Mouse (Mus musculus) limb, embryonic 13.5 days (tissue): ENCODE data around the gene Tap2. TPM values are rescaled to one million over a fixed set of nuclear protein-coding genes. Genes with fewer than 3 reads are reported as not detected.

Source experiments
- ATAC-seq: fragments of 200-750 bp; cut with Nextera tagmentation; 2 replicates; pipeline ENCODE4 v1.8.0; 2017; ENCODE audit warnings: low read depth, moderate number of reproducible peaks, moderate TSS enrichment; ENCODE audit not compliant: low FRiP score
- H3K27ac ChIP-seq: fragments of 300-500 bp; sonication (generic); 2 replicates; pipeline ENCODE4 v1.5.1; 2015; ENCODE audit warnings: inconsistent platforms, mild to moderate bottlenecking, moderate library complexity
- H3K27me3 ChIP-seq: fragments of 300-500 bp; sonication (generic); 2 replicates; pipeline ENCODE4 v1.6.1; 2015; ENCODE audit warnings: mild to moderate bottlenecking, inconsistent platforms
- H3K36me3 ChIP-seq: fragments of 300-500 bp; sonication (generic); 2 replicates; pipeline ENCODE4 v1.6.1; 2015; ENCODE audit warnings: inconsistent platforms, mild to moderate bottlenecking, moderate library complexity
- H3K4me1 ChIP-seq: fragments of 300-500 bp; sonication (generic); 2 replicates; pipeline ENCODE4 v1.6.1; 2015; ENCODE audit warnings: inconsistent platforms
- H3K4me2 ChIP-seq: fragments of 300-500 bp; sonication (generic); replicated peaks from 2 replicates; pipeline ENCODE4 v1.6.1; 2015; ENCODE audit warnings: inconsistent platforms, mild to moderate bottlenecking, moderate library complexity
- H3K4me3 ChIP-seq: fragments of 300-500 bp; sonication (generic); 2 replicates; pipeline ENCODE4 v1.5.1; 2015; ENCODE audit warnings: moderate library complexity, mild to moderate bottlenecking, inconsistent platforms
- H3K9ac ChIP-seq: fragments of 300-500 bp; sonication (generic); 2 replicates; pipeline ENCODE4 v1.6.1; 2015; ENCODE audit warnings: mild to moderate bottlenecking, inconsistent platforms
- H3K9me3 ChIP-seq: fragments of 300-500 bp; sonication (generic); 2 replicates; pipeline ENCODE4 v1.6.1; 2016; ENCODE audit warnings: inconsistent platforms
- WGBS: fragments of 180-500 bp; shearing (Covaris S2); methylation state at CpG from one replicate; pipeline ENCODE4 v1.1.7; 2015; 5-methylcytosine and 5-hydroxymethylcytosine counted together
- polyA plus RNA-seq: library from polyadenylated mRNA; unstranded; fragments of >200 nt; fragmentation: Nextera tagmentation; extraction: Ambion mirVana; gene quantifications from 2 replicates; pipeline ENCODE4 v1.2.1, GENCODE M21; 2015

Gene Tap2
- polyA plus RNA-seq, 1 experiment from 2014 or later = 3.1 TPM

- no peaks in the 10 kb centered on the region for H3K36me3 ChIP-seq
- 65% methylated on average over 10 of the region's 10 CpGs for WGBS
- H3K4me1 ChIP-seq = no peaks in the 10 kb centered on the region
- no peaks in the 10 kb centered on the region for H3K27me3 ChIP-seq
- no peak overlapping the region for H3K4me3 ChIP-seq
- no peak overlapping the region for H3K9ac ChIP-seq
- ATAC-seq = no peak
- peaks cover 9% of the 10 kb centered on the region; the same call in 1 of the 2 replicates for H3K9me3 ChIP-seq
- H3K4me2 ChIP-seq = no peak overlapping the region
- H3K27ac ChIP-seq = no peak overlapping the region
Observed at GRCm38 (mm10) chr17:34239601-34240041, 36.3 kb downstream of the Tap2 start.

- Histone ChIP-seq H3K9me3 (peaks cover 9% of the 10 kb centered on the region; the same call in 1 of the 2 replicates), H3K27ac (no peak overlapping the region), H3K4me2 (no peak overlapping the region), H3K9ac (no peak overlapping the region), H3K27me3 (no peaks in the 10 kb centered on the region), H3K36me3 (no peaks in the 10 kb centered on the region), H3K4me1 (no peaks in the 10 kb centered on the region), H3K4me3 (no peak overlapping the region)
- ATAC-seq = no peak
- 67% methylated on average over 3 of the region's 3 CpGs for WGBS
Observed at GRCm38 (mm10) chr17:34240366-34240765, 37.0 kb downstream of the Tap2 start.

GRCm38 (mm10) chr17:34240916-34241315 lies 37.6 kb downstream of the Tap2 start:
- ATAC-seq = no peak
- H3K27ac ChIP-seq = no peak overlapping the region
- H3K27me3 ChIP-seq = no peaks in the 10 kb centered on the region
- no peak overlapping the region for H3K4me2 ChIP-seq
- H3K9ac ChIP-seq = no peak overlapping the region
- H3K4me3 ChIP-seq = no peak overlapping the region
- 75% methylated on average over 6 of the region's 6 CpGs for WGBS
- no peaks in the 10 kb centered on the region for H3K4me1 ChIP-seq
- H3K9me3 ChIP-seq = peaks cover 9% of the 10 kb centered on the region; the same call in 1 of the 2 replicates
- H3K36me3 ChIP-seq = no peaks in the 10 kb centered on the region

- no peak overlapping the region for H3K4me3 ChIP-seq
- H3K27ac ChIP-seq = no peak overlapping the region
- no peaks in the 10 kb centered on the region for H3K4me1 ChIP-seq
- no peaks in the 10 kb centered on the region for H3K36me3 ChIP-seq
- H3K4me2 ChIP-seq = no peak overlapping the region
- ATAC-seq = no peak
- H3K9ac ChIP-seq = no peak overlapping the region
- WGBS = 70% methylated on average over 4 of the region's 4 CpGs
- peaks cover 6% of the 10 kb centered on the region; the same call in 1 of the 2 replicates for H3K27me3 ChIP-seq
- peaks cover 9% of the 10 kb centered on the region; the same call in 1 of the 2 replicates for H3K9me3 ChIP-seq
Observed at GRCm38 (mm10) chr17:34244656-34245055, 41.3 kb downstream of the Tap2 start.

GRCm38 (mm10) chr17:34247047-34247446 lies 43.7 kb downstream of the Tap2 start:
- no peak for ATAC-seq

GRCm38 (mm10) chr17:34248764-34249163 lies 45.4 kb downstream of the Tap2 start:
- Histone ChIP-seq H3K9me3 (no peaks in the 10 kb centered on the region), H3K4me1 (no peaks in the 10 kb centered on the region), H3K4me2 (no peak overlapping the region), H3K36me3 (no peaks in the 10 kb centered on the region), H3K27me3 (peaks cover 6% of the 10 kb centered on the region; the same call in 1 of the 2 replicates), H3K4me3 (no peak overlapping the region), H3K27ac (no peak overlapping the region), H3K9ac (no peak overlapping the region)
- no peak for ATAC-seq
- WGBS = 68% methylated on average over 2 of the region's 2 CpGs

More at GRCm38 (mm10) chr17:34247047-34247446, 43.7 kb downstream of the Tap2 start:
- Histone ChIP-seq H3K4me3 (no peak overlapping the region), H3K27me3 (peaks cover 6% of the 10 kb centered on the region; the same call in 1 of the 2 replicates), H3K36me3 (no peaks in the 10 kb centered on the region), H3K9me3 (peaks cover 3% of the 10 kb centered on the region; the same call in 1 of the 2 replicates), H3K4me2 (no peak overlapping the region), H3K9ac (no peak overlapping the region), H3K4me1 (no peaks in the 10 kb centered on the region), H3K27ac (no peak overlapping the region)
- WGBS = 81% methylated on average over 3 of the region's 3 CpGs

GRCm38 (mm10) chr17:34249361-34249760 lies 46.0 kb downstream of the Tap2 start:
- Histone ChIP-seq H3K36me3 (no peaks in the 10 kb centered on the region), H3K27ac (no peak overlapping the region), H3K4me2 (no peak overlapping the region), H3K4me1 (no peaks in the 10 kb centered on the region), H3K9ac (no peak overlapping the region), H3K9me3 (no peaks in the 10 kb centered on the region), H3K4me3 (no peak overlapping the region), H3K27me3 (peaks cover 6% of the 10 kb centered on the region; the same call in 1 of the 2 replicates)
- 45% methylated on average over 3 of the region's 3 CpGs for WGBS
- no peak for ATAC-seq

- no peak overlapping the region for H3K4me2 ChIP-seq
- no peak for ATAC-seq
- no peak overlapping the region for H3K9ac ChIP-seq
- 18% methylated on average over 4 of the region's 4 CpGs for WGBS
- H3K36me3 ChIP-seq = no peaks in the 10 kb centered on the region
- H3K27ac ChIP-seq = no peak overlapping the region
- H3K9me3 ChIP-seq = no peaks in the 10 kb centered on the region
- no peaks in the 10 kb centered on the region for H3K4me1 ChIP-seq
- H3K4me3 ChIP-seq = no peak overlapping the region
- peaks cover 6% of the 10 kb centered on the region; the same call in 1 of the 2 replicates for H3K27me3 ChIP-seq
Observed at GRCm38 (mm10) chr17:34249878-34250277, 46.6 kb downstream of the Tap2 start.

GRCm38 (mm10) chr17:34251666-34252065 lies 48.3 kb downstream of the Tap2 start:
- WGBS = 65% methylated on average over 4 of the region's 4 CpGs
- Histone ChIP-seq H3K4me1 (no peaks in the 10 kb centered on the region), H3K9ac (no peak overlapping the region), H3K27ac (no peak overlapping the region), H3K4me3 (no peak overlapping the region), H3K36me3 (no peaks in the 10 kb centered on the region), H3K4me2 (no peak overlapping the region), H3K9me3 (no peaks in the 10 kb centered on the region), H3K27me3 (peaks cover 6% of the 10 kb centered on the region; the same call in 1 of the 2 replicates)
- ATAC-seq = no peak

GRCm38 (mm10) chr17:34256501-34256900 lies 53.2 kb downstream of the Tap2 start:
- WGBS = 76% methylated on average over 5 of the region's 5 CpGs

GRCm38 (mm10) chr17:34257594-34258375 lies 54.5 kb downstream of the Tap2 start, which contains the start of gene H2-Ab1:
Gene H2-Ab1, plus strand, starts transcription at chr17:34257689.
- no peak within 1 kb of the TSS for H3K4me2 ChIP-seq
- ATAC-seq = no peak
- no peak within 1 kb of the TSS for H3K4me3 ChIP-seq
- H3K27me3 ChIP-seq = peaks cover 26% of the 10 kb centered on the region
- H3K36me3 ChIP-seq = no peaks in the 10 kb centered on the region
- 75% methylated on average over 11 of the region's 11 CpGs for WGBS
- no peak within 1 kb of the TSS for H3K27ac ChIP-seq
- no peak within 1 kb of the TSS for H3K9ac ChIP-seq
- H3K9me3 ChIP-seq = no peaks in the 10 kb centered on the region
- H3K4me1 ChIP-seq = no peaks in the 10 kb centered on the region

More at GRCm38 (mm10) chr17:34256501-34256900, 53.2 kb downstream of the Tap2 start:
- Histone ChIP-seq H3K36me3 (no peaks in the 10 kb centered on the region), H3K4me2 (no peak overlapping the region), H3K4me1 (no peaks in the 10 kb centered on the region), H3K9me3 (no peaks in the 10 kb centered on the region), H3K27me3 (peaks cover 17% of the 10 kb centered on the region), H3K27ac (no peak overlapping the region), H3K9ac (no peak overlapping the region), H3K4me3 (no peak overlapping the region)
- ATAC-seq = no peak

- Histone ChIP-seq H3K4me2 (no peak overlapping the region), H3K4me3 (no peak overlapping the region), H3K36me3 (no peaks in the 10 kb centered on the region), H3K27me3 (peaks cover 52% of the 10 kb centered on the region), H3K9me3 (no peaks in the 10 kb centered on the region), H3K9ac (no peak overlapping the region), H3K4me1 (peaks cover 18% of the 10 kb centered on the region), H3K27ac (no peak overlapping the region)
- 67% methylated on average over 5 of the region's 5 CpGs for WGBS
- ATAC-seq = no peak
Observed at GRCm38 (mm10) chr17:34260551-34260950, 57.2 kb downstream of the Tap2 start.
